In the genomic region with DNA sequence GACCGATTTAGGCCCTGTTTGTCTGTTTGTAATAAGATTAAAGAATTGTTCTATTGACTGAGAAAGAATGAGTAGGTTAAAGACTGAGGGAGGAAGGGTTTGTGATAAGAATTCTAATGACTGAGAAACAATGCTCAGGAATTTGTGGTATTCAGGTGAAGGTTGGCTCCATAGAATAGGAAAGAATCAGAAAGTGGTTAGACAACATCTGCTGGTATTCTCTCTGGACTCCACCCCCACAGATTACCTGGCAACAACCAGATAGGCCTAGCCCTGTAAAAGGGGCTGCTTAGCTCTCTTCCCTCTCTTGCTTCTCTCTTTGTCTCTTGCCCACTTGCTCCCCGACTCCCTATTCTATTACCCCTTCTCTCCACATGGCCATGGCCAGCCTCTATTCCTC, we compare ENCODE assay signal across 27 mouse cellular contexts.
"Had no signal": no experiment of that assay in that cellular context is flagged by ENCODE, and none has a peak within 500 bp of the region (broad histone marks: within the 10 kb centered on the region; RNA-seq: fewer than 3 reads in every experiment).

No protein-coding gene starts in this region.

- H3K27me3 ChIP-seq: heart, embryonic 13.5 days; heart, embryonic 15.5 days; hindbrain, embryonic 13.5 days; hindbrain, embryonic 15.5 days; kidney, embryonic 15.5 days; limb, embryonic 12.5 days; liver, embryonic 13.5 days had no signal

- H3K4me3 ChIP-seq: heart, adult 2 months; heart, embryonic 13.5 days; heart, embryonic 15.5 days; hindbrain, embryonic 10.5 days; hindbrain, embryonic 13.5 days; hindbrain, embryonic 15.5 days; kidney, embryonic 15.5 days; limb, embryonic 10.5 days; limb, embryonic 12.5 days; liver, embryonic 13.5 days had no signal

- H3K4me1 ChIP-seq: heart, embryonic 13.5 days; heart, embryonic 15.5 days; hindbrain, embryonic 13.5 days; hindbrain, embryonic 15.5 days; kidney, embryonic 15.5 days; limb, embryonic 10.5 days; limb, embryonic 12.5 days; liver, embryonic 13.5 days had no signal

- H3K9ac ChIP-seq: heart, embryonic 13.5 days; heart, embryonic 15.5 days; hindbrain, embryonic 13.5 days; hindbrain, embryonic 15.5 days; kidney, embryonic 15.5 days; limb, embryonic 12.5 days; liver, embryonic 13.5 days had no signal

- ATAC-seq: hindbrain, postnatal 0 days; intestine, embryonic 16.5 days had no signal

- H3K4me2 ChIP-seq: heart, embryonic 11.5 days; heart, embryonic 13.5 days; heart, embryonic 15.5 days; hindbrain, embryonic 13.5 days; hindbrain, embryonic 15.5 days; kidney, embryonic 15.5 days; limb, embryonic 12.5 days; liver, embryonic 11.5 days; liver, embryonic 13.5 days had no signal

- H3K27ac ChIP-seq: heart, adult 2 months; heart, embryonic 13.5 days; heart, embryonic 15.5 days; hindbrain, embryonic 10.5 days; hindbrain, embryonic 13.5 days; hindbrain, embryonic 15.5 days; hindbrain, postnatal 0 days; kidney, embryonic 15.5 days; kidney, postnatal 0 days; limb, embryonic 10.5 days; limb, embryonic 12.5 days; liver, embryonic 13.5 days had no signal

- H3K9me3 ChIP-seq: heart, embryonic 13.5 days; heart, embryonic 15.5 days; hindbrain, embryonic 10.5 days; hindbrain, embryonic 13.5 days; hindbrain, embryonic 15.5 days; kidney, embryonic 15.5 days; limb, embryonic 10.5 days; limb, embryonic 12.5 days; liver, embryonic 13.5 days had no signal

- H3K36me3 ChIP-seq: heart, embryonic 13.5 days; heart, embryonic 15.5 days; hindbrain, embryonic 10.5 days; hindbrain, embryonic 13.5 days; hindbrain, embryonic 15.5 days; kidney, embryonic 15.5 days; limb, embryonic 10.5 days; limb, embryonic 12.5 days; liver, embryonic 13.5 days had no signal

- DNase-seq: gastrocnemius, postnatal 14 days; gastrocnemius, postnatal 36 days; heart, adult 11 months; heart, adult 2 months; heart, postnatal 4 days; kidney, adult 11 months; kidney, adult 2 months; kidney, adult 9 months; kidney, postnatal 14 days; kidney, postnatal 36 days; layer of hippocampus, adult 9-11 months; layer of hippocampus, postnatal 36 days; liver; liver, embryonic 13.5 days had no signal
